Mouse (Mus musculus): ENCODE measurements around the gene Irak2.

Gene Irak2

DNA sequence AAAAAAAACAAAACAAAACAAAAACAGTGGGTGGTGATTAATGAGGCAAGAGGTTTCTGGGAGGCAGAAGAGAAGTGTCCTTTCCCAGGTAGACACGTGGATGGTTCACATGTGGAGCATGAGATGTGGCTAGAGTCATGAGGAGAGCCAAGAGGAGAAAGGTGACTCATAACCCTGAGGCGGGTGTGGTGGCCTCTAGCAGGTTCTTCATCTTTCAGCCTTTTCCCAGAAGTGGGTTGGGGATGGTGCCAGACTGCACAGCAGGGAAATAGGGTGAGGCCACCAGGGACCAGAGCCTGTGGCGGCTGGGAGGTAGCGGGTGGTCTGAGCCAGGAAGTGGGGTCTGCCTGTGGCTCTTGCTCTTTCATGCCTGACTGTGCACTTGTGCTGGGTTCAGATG, 37.0 kb downstream of the Irak2 start:
- no peak for TF ChIP-seq GATA4 (IDR thresholded peaks at IDR 0.05; ENCODE audit: insufficient replicate concordance, low read length)

GRCm38 (mm10) chr6:113675991-113676390, 37.7 kb downstream of the Irak2 start:
- TF ChIP-seq GATA4 (IDR thresholded peaks at IDR 0.05; ENCODE audit: insufficient replicate concordance, low read length), result no peak

- no peak for TF ChIP-seq GATA4 (IDR thresholded peaks at IDR 0.05; ENCODE audit: insufficient replicate concordance, low read length)
These were observed 38.9 kb downstream of the Irak2 start for GRCm38 (mm10) chr6:113677070-113677734.

GRCm38 (mm10) chr6:113678246-113679012, 40.2 kb downstream of the Irak2 start:
- no peak for TF ChIP-seq GATA4 (IDR thresholded peaks at IDR 0.05; ENCODE audit: insufficient replicate concordance, low read length)

GRCm38 (mm10) chr6:113679993-113680566, 41.8 kb downstream of the Irak2 start:
- TF ChIP-seq GATA4 (IDR thresholded peaks at IDR 0.05; ENCODE audit: insufficient replicate concordance, low read length), result no peak

DNA sequence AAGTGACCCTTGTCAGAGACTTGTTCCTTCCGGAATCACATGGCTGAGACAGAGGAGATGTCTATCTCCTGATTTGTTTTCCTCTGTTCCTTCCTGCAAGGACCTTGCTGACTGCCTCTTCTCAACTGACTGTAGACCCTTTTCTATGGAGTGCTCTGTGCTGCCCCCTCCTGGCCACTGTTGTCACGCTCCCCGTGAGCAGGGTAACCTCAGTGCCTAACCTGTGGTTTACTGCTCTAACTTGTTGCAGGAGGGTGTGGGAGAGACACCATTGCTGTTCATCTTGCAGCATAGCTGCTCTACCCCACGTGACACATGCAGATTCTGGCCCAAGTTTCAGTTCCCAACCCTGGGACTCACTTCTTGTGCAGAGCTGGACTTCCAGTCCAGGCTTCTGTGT, 43.0 kb downstream of the Irak2 start:
- TF ChIP-seq GATA4 (IDR thresholded peaks at IDR 0.05; ENCODE audit: insufficient replicate concordance, low read length), result peak; percentile 59; the same call in 1 of the 2 replicates

DNA sequence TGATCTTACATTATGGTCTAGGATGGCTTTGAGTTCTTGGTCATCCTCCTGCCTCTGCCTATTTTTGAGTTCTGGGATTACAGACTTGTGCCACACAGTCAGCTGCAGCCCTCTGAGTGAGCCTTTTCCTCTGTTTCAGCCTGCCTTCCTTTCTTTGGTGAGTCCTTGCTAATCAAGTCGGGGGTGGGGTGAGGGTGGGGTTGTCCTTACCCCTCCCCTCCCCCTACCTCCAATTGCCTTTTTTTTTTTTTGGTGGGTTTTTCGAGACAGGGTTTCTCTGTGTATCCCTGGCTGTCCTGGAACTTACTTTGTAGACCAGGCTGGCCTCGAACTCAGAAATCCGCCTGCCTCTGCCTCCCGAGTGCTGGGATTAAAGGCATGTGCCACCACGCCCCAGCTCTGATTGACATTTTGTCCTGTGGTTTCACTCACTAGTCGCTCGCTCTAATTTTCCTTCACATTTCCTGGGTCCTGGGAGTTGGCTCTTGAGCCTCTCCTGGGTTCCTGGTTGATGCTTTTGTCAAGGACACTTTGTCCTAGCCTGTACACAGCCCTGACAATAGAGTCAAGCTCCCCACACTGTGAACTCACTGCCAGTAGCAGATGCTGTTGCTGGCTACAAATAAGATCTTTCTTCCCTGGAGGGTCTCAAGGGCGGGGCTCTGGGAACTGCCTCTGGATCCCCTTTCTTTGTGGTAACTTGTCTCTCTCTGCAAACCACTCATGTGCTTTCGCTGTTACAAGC, 45.0 kb downstream of the Irak2 start:
- TF ChIP-seq GATA4 (IDR thresholded peaks at IDR 0.05; ENCODE audit: insufficient replicate concordance, low read length), result no peak

DNA sequence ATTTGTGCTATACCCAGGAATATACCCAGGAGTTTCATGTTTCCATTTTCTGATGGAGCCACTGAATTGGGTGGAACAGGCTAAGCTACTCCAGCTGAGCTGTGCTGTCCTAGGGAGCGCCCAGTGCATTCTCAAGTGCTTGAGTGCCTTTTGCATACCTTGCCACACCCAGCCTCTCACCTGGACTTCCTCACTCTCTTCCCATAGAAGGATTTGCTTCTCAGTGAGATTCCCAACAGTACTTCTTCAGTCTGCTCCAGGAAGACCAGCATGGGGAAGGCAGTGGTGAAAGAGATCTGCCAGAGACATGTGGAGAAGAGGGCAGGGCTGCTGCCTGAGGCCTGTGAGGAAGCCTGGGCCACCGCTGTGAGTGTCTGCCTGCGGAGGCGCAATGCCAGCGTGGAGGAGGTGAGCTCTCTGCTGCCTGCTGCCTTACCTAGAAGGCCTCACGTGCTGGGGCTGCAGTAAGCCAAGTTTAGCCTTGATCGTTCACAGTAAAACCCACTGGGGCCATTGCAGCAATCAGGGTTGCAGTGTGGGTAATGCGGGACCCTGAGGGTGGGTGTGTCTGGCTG, 48.4 kb downstream of the Irak2 start:
- no peak for TF ChIP-seq GATA4 (IDR thresholded peaks at IDR 0.05; ENCODE audit: insufficient replicate concordance, low read length)

DNA sequence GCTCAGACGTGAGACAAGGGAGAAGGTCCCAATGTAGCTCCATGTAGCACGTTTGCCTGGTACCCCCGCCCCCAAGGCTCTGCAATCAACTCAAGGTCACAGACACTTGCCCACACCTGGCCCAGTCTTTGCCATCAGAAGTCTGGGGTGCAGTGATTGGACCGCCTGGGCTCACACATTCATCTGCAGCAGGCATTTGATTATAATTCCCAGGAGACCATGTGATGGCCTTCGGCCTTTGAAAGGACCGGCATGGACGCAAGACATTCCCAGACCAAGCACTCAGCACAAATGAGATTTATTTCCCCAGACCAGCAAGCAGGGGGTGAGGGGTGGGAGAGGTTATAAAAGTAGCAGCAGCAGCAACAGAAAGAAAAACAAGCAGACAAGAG, 51.7 kb downstream of the Irak2 start:
- no peak for TF ChIP-seq GATA4 (IDR thresholded peaks at IDR 0.05; ENCODE audit: insufficient replicate concordance, low read length)

DNA sequence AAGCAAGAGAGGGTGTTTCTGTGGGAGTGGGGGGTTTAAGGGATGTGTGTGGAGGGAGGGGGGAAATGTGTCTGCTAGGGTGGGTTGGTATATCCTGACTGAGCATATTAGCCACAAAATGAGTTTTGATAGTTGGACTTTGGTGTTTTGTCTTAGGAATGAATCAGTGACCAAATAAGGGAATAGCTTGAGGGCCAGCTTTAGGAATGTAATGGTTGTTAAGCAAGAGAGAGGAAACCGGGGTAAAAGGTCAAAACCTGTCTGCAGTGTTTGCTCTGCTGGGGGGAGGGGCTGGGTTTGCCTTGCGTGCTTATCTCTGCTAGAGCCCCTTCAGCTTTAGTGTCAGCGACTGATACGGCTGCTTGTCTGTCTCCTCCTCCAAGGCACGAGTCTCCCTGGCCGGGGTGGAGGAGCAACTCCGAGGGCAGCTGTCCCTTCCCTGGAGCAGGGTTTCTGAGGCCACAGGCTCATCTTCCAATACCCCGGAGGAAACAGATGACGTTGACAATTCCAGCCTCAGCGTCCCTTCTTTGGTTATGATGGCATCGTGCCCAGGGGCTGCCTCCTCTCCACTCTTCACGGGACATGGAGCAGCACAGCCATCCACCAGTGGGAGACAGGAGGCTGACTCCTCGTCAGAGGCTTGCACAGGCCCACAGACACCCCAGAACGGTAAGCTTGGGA, 52.3 kb downstream of the Irak2 start:
- peak; percentile 97 for TF ChIP-seq GATA4 (IDR thresholded peaks at IDR 0.05; ENCODE audit: insufficient replicate concordance, low read length)

DNA sequence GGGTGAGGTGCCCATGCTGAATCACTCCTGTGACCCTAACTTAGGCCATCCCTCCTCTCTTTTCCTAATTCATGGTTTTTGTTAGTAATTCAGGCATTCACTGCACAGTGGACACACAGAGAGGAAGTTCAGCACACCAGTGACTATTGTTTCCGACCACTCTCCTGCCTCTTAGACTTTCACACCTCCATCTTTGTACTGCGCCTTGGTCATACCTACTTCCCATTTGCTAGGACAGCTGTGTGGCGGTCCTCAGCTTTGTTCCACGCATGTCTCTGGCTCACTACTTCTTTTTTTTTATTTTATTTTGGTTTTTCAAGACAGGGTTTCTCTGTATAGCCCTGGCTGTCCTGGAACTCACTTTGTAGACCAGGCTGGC, 52.8 kb downstream of the Irak2 start:
- no peak for TF ChIP-seq GATA4 (IDR thresholded peaks at IDR 0.05; ENCODE audit: insufficient replicate concordance, low read length)

- TF ChIP-seq GATA4 (IDR thresholded peaks at IDR 0.05; ENCODE audit: insufficient replicate concordance, low read length), result no peak
These were observed 54.4 kb downstream of the Irak2 start for GRCm38 (mm10) chr6:113692661-113693133.

DNA sequence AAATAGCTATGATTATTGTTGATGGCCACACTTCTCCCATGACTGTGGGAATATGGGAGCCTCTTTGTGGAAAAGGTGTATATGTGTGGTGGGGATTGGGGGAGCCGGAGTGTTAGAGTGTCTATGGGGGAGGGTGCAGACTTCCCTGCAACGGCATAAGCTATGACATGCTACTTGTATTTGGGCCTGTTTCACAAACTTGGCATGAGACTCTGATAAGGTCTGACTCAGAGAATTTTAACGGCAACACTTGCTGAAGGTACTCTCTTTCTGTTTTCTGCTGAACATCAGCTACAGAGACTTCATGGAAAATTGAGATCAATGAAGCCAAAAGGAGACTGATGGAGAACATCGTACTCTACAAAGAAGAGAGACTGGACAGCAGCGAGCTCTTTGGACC, 55.1 kb downstream of the Irak2 start:
- no peak for TF ChIP-seq GATA4 (IDR thresholded peaks at IDR 0.05; ENCODE audit: insufficient replicate concordance, low read length)

GRCm38 (mm10) chr6:113695203-113695602, 56.9 kb downstream of the Irak2 start:
- no peak for TF ChIP-seq GATA4 (IDR thresholded peaks at IDR 0.05; ENCODE audit: insufficient replicate concordance, low read length)

All from liver, adult (tissue).